Mouse (Mus musculus) heart, postnatal 0 days (tissue): ENCODE results near the gene Mfrp.

Experiments used
- CTCF ChIP-seq: IDR thresholded peaks from 2 replicates; pipeline ENCODE4 v1.5.1; 2016; ENCODE audit warnings: antibody characterized with exemption, control low read depth, low read depth
- EP300 ChIP-seq: IDR thresholded peaks from 2 replicates; pipeline ENCODE4 v1.6.1; 2016; ENCODE audit warnings: antibody characterized with exemption, low read depth

GRCm38 (mm10) chr9:44082266-44082665, 19.3 kb upstream of the Mfrp start:
- TF ChIP-seq CTCF (no peak), EP300 (no peak)
